13 mouse cellular contexts compared by ENCODE assay signal in the genomic region with DNA sequence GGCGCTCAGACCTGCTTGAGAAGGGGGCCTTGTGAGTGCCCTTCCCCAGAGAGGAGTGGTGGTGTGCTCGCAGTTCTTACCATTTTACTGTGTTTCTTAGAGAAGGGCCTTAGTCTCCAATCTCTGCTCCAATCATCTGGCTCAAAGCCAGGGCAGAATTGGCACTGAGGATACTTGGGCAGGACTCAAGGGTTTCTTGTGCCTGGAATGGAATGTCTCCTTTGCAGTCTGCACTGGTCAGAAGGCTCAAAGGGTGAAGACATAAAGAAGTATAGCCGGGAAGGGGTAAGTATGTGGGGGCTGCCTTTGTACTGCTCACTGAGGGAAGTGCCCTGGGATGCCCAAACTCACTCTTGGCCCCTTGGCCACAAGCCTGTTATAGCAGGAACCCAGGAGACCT. TPM values are rescaled to one million over a fixed set of nuclear protein-coding genes. Genes with fewer than 3 reads are reported as not detected.
DNase-seq lines count a peak whose midpoint lies in the region; ATAC-seq and TF ChIP-seq lines count a peak whose summit lies in the region.
"Had no signal": no experiment of that assay in that cellular context is flagged by ENCODE, and none has a peak within 500 bp of the region (broad histone marks: within the 10 kb centered on the region; RNA-seq: fewer than 3 reads in every experiment).

No protein-coding gene starts in this region.

- peak; percentile 60; the same call in 1 of the 2 replicates for ATAC-seq in lung, embryonic 14.5 days (ENCODE audit: insufficient read depth)
- ATAC-seq in erythroblast, adult 5-6 weeks (replicated peaks; ENCODE audit: low FRiP score, poor library complexity, severe bottlenecking), result no peak

- H3K36me3 ChIP-seq in lung, embryonic 14.5 days (ENCODE audit: insufficient read depth), result no peaks in the 10 kb centered on the region
- H3K36me3 ChIP-seq: heart, embryonic 10.5 days; limb, embryonic 15.5 days had no signal

- peak overlapping the region; percentile 25 for H3K27ac ChIP-seq in lung, embryonic 14.5 days (ENCODE audit: low read depth)
- H3K27ac ChIP-seq: heart, embryonic 10.5 days; limb, embryonic 15.5 days had no signal

- no peaks in the 10 kb centered on the region for H3K4me1 ChIP-seq in lung, embryonic 14.5 days (ENCODE audit: insufficient read depth)

- H3K9ac ChIP-seq in lung, embryonic 14.5 days, result no peak overlapping the region
- H3K9ac ChIP-seq: limb, embryonic 15.5 days had no signal

- 67% methylated on average over 3 of the region's 3 CpGs for WGBS in lung, embryonic 14.5 days

- H3K4me2 ChIP-seq in lung, embryonic 14.5 days, result no peak overlapping the region
- H3K4me2 ChIP-seq: limb, embryonic 15.5 days had no signal

- no peaks in the 10 kb centered on the region for H3K27me3 ChIP-seq in lung, embryonic 14.5 days (ENCODE audit: insufficient read depth, low read length)
- H3K27me3 ChIP-seq: limb, embryonic 15.5 days had no signal

- peak; percentile 48 to 68 for DNase-seq in cerebellum, postnatal 14 days
- no peak for DNase-seq in cerebellum, postnatal 36 days
- peak; percentile 69 for DNase-seq in urinary bladder, postnatal 14 days (ENCODE audit: low spot score)
- no peak for DNase-seq in urinary bladder, postnatal 4 days (ENCODE audit: low spot score in 2 of 2)
- peak; percentile 73 for DNase-seq in lung, embryonic 14.5 days
- peak; percentile 29 for DNase-seq in skeletal muscle tissue, adult 2 months (ENCODE audit: low read depth, low spot score)
- DNase-seq in neural tube, embryonic 10.5 days (ENCODE audit: extremely low spot score, low spot score), result no peak
- DNase-seq: heart, postnatal 36 days; layer of hippocampus, postnatal 36 days had no signal

- no peak overlapping the region for H3K4me3 ChIP-seq in lung, embryonic 14.5 days (ENCODE audit: low read depth, low read length)
- H3K4me3 ChIP-seq: heart, embryonic 10.5 days; limb, embryonic 15.5 days had no signal

- TF ChIP-seq CTCF in lung, embryonic 14.5 days (IDR thresholded peaks at IDR 0.05; ENCODE audit: low read depth), result no peak

- no peaks in the 10 kb centered on the region for H3K9me3 ChIP-seq in lung, embryonic 14.5 days (ENCODE audit: low read depth, low read length)
- H3K9me3 ChIP-seq: heart, embryonic 10.5 days; limb, embryonic 15.5 days had no signal

RNA-seq across cellular contexts. Expression of gene Gramd2, which starts 29.3 kb away (rescaled TPM):
- polyA plus RNA-seq in lung, embryonic 14.5 days (2014; fragmentation: Nextera tagmentation; extraction: Ambion mirVana), result 3.1 and 4.6 TPM in 2 replicates
- total RNA-seq in erythroblast, adult 5-6 weeks (2015; ENCODE audit: low replicate concordance), result 1.3 TPM in 1 of 2 replicates, not detected in the other
- not detected in 2 replicates for total RNA-seq in erythroblast, adult 5-6 weeks (2017; ENCODE audit: low replicate concordance)
- total RNA-seq: heart, postnatal 36 days; MEL had no signal

RNA-seq across cellular contexts. Expression of gene Senp8, which starts 41.3 kb away (rescaled TPM):
- polyA plus RNA-seq in lung, embryonic 14.5 days (2014; fragmentation: Nextera tagmentation; extraction: Ambion mirVana), result 11.0 and 11.4 TPM in 2 replicates
- 0.96 and 6.1 TPM in 2 replicates for total RNA-seq in erythroblast, adult 5-6 weeks (2015; ENCODE audit: low replicate concordance)
- total RNA-seq in erythroblast, adult 5-6 weeks (2017; ENCODE audit: low replicate concordance), result 0.26 and 1.3 TPM in 2 replicates

RNA-seq across cellular contexts. Expression of gene Myo9a, which starts 41.5 kb away (rescaled TPM):
- 17.6 and 18.8 TPM in 2 replicates for polyA plus RNA-seq in lung, embryonic 14.5 days (2014; fragmentation: Nextera tagmentation; extraction: Ambion mirVana)
- 9.0 and 21.5 TPM in 2 replicates for total RNA-seq in erythroblast, adult 5-6 weeks (2015; ENCODE audit: low replicate concordance)
- 8.2 and 13.4 TPM in 2 replicates for total RNA-seq in erythroblast, adult 5-6 weeks (2017; ENCODE audit: low replicate concordance)

RNA-seq across cellular contexts. Expression of gene Pkm, which starts 53.1 kb away (rescaled TPM):
- 1,391 and 1,486 TPM in 2 replicates for polyA plus RNA-seq in lung, embryonic 14.5 days (2014; fragmentation: Nextera tagmentation; extraction: Ambion mirVana)
- 36.3 and 60.8 TPM in 2 replicates for total RNA-seq in erythroblast, adult 5-6 weeks (2015; ENCODE audit: low replicate concordance)
- total RNA-seq in erythroblast, adult 5-6 weeks (2017; ENCODE audit: low replicate concordance), result 150 and 158 TPM in 2 replicates

Comparison
In these comparisons a context has a peak if more than half of its experiments do, and no peak if none do; other contexts are left out.
1. DNase-seq: peak in cerebellum, postnatal 14 days (2 of 2), urinary bladder, postnatal 14 days (single experiment), lung, embryonic 14.5 days (single experiment) and skeletal muscle tissue, adult 2 months (single experiment); none in cerebellum, postnatal 36 days (0 of 2), urinary bladder, postnatal 4 days (0 of 2) and neural tube, embryonic 10.5 days (single experiment).